Mouse (Mus musculus) liver, postnatal 0 days (tissue): ENCODE results near the gene Acadvl. TPM values are rescaled to one million over a fixed set of nuclear protein-coding genes. Genes with fewer than 3 reads are reported as not detected.

ENCODE experiments used
- ATAC-seq: fragments of 200-750 bp; cut with Nextera tagmentation; 2 replicates; pipeline ENCODE4 v1.8.0; 2017; ENCODE audit warnings: mild to moderate bottlenecking, moderate library complexity
- DNase-seq: peaks from one replicate; pipeline ENCODE4 v3.0.0-alpha.2; 2016
- H3K27ac ChIP-seq: fragments of 300-500 bp; sonication (generic); 2 replicates; pipeline ENCODE4 v1.5.1; 2014; ENCODE audit warnings: antibody characterized with exemption, moderate library complexity, mild to moderate bottlenecking, low read depth
- H3K27me3 ChIP-seq: fragments of 300-500 bp; sonication (generic); 2 replicates; pipeline ENCODE4 v1.6.1; 2014; ENCODE audit warnings: low read length, control low read depth, mixed read lengths; ENCODE audit not compliant: insufficient read depth
- H3K36me3 ChIP-seq: fragments of 300-500 bp; sonication (generic); replicated peaks from 2 replicates; pipeline ENCODE4 v1.6.1; 2014; ENCODE audit warnings: mild to moderate bottlenecking, control low read depth, low read length, moderate library complexity, mixed read lengths; ENCODE audit not compliant: insufficient read depth
- H3K4me1 ChIP-seq: fragments of 300-500 bp; sonication (generic); 2 replicates; pipeline ENCODE4 v1.6.1; 2014; ENCODE audit warnings: antibody characterized with exemption, mild to moderate bottlenecking, control low read depth; ENCODE audit not compliant: insufficient read depth
- H3K4me2 ChIP-seq: fragments of 300-500 bp; sonication (generic); 2 replicates; pipeline ENCODE4 v1.6.1; 2014; ENCODE audit warnings: low read depth, mild to moderate bottlenecking, low read length, moderate library complexity, mixed read lengths
- H3K4me3 ChIP-seq: fragments of 300-500 bp; sonication (generic); 2 replicates; pipeline ENCODE4 v1.5.1; 2014; ENCODE audit warnings: low read depth, low read length
- H3K9ac ChIP-seq: fragments of 300-500 bp; sonication (generic); replicated peaks from 2 replicates; pipeline ENCODE4 v1.6.1; 2014; ENCODE audit warnings: mild to moderate bottlenecking, moderate library complexity
- H3K9me3 ChIP-seq: fragments of 300-500 bp; sonication (generic); 2 replicates; pipeline ENCODE4 v1.6.1; 2016; ENCODE audit warnings: mild to moderate bottlenecking, control low read depth, low read length, mixed read lengths
- CTCF ChIP-seq: sonication (generic); IDR thresholded peaks from 2 replicates; pipeline ENCODE4 v1.5.1; 2016; ENCODE audit warnings: antibody characterized with exemption, low read depth
- EP300 ChIP-seq: IDR thresholded peaks from 2 replicates; pipeline ENCODE4 v1.6.1; 2016; ENCODE audit warnings: antibody characterized with exemption, low read depth, mild to moderate bottlenecking
- WGBS: fragments of 180-500 bp; shearing (Covaris S2); extraction: QIAGEN DNeasy Blood & Tissue Kit; methylation state at CpG from one replicate; pipeline ENCODE4 v1.1.7; 2014; ENCODE audit not compliant: insufficient replicate concordance; 5-methylcytosine and 5-hydroxymethylcytosine counted together
- polyA plus RNA-seq: library from polyadenylated mRNA; unstranded; fragments of >200 nt; fragmentation: Nextera tagmentation; extraction: Ambion mirVana; gene quantifications from 2 replicates; pipeline ENCODE4 v1.2.1, GENCODE M21; 2015

Acadvl gene
- polyA plus RNA-seq, 1 experiment from 2014 or later: 367 TPM

- WGBS: under 1% methylated on average over 48 of the region's 48 CpGs
Observed at GRCm38 (mm10) chr11:70000396-70000898, 14.8 kb downstream of the Acadvl start, which contains the start of gene Dvl2. Gene Dvl2 (plus strand): TSS chr11:70000595.

DNA sequence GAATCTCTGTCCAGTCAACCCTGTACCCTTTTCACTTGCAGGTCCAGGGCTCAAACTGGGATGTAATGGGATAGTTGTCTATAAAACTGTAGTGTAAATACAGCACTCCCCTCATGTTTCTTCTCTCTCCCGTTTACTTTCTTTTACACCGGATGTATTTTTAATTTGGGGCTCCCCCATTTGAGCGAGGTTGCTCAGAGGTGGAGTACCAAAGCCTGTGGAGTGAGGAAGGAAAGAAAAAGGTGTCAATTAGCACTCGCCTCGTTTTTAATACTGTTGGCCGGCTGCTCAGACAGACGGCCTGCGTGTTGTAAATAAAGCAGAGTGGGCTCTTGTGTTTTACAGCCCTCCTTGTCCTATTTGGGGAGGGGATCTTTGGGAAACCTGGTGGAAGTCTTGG lies 15.5 kb downstream of the Acadvl start:
- no peak for ATAC-seq
- Histone ChIP-seq H3K9me3 (no peaks in the 10 kb centered on the region), H3K4me1 (peaks cover 29% of the 10 kb centered on the region), H3K4me3 (no peak overlapping the region), H3K27me3 (no peaks in the 10 kb centered on the region), H3K4me2 (no peak overlapping the region; the same call in 1 of the 2 replicates), H3K36me3 (peaks cover 27% of the 10 kb centered on the region), H3K27ac (0 out of 2 replicates have a peak overlapping the region, but pooled peaks have one; percentile 23), H3K9ac (no peak overlapping the region)
- no peak for DNase-seq
- 77% methylated on average over 8 of the region's 8 CpGs for WGBS
- TF ChIP-seq CTCF (no peak), EP300 (no peak)

More at GRCm38 (mm10) chr11:70000396-70000898, 14.8 kb downstream of the Acadvl start, which contains the start of gene Dvl2:
- Histone ChIP-seq H3K4me1 (peaks cover 25% of the 10 kb centered on the region), H3K27me3 (no peaks in the 10 kb centered on the region), H3K9me3 (no peaks in the 10 kb centered on the region), H3K4me2 (peak within 1 kb of the TSS; percentile 99), H3K9ac (peak within 1 kb of the TSS; percentile 74), H3K27ac (peak within 1 kb of the TSS; percentile 78), H3K36me3 (peaks cover 27% of the 10 kb centered on the region), H3K4me3 (peak within 1 kb of the TSS; percentile 73)
- peak; percentile 40 for ATAC-seq
- TF ChIP-seq CTCF (no peak), EP300 (peak; percentile 38; the same call in 1 of the 2 replicates)
- DNase-seq: peak; percentile 96

DNA sequence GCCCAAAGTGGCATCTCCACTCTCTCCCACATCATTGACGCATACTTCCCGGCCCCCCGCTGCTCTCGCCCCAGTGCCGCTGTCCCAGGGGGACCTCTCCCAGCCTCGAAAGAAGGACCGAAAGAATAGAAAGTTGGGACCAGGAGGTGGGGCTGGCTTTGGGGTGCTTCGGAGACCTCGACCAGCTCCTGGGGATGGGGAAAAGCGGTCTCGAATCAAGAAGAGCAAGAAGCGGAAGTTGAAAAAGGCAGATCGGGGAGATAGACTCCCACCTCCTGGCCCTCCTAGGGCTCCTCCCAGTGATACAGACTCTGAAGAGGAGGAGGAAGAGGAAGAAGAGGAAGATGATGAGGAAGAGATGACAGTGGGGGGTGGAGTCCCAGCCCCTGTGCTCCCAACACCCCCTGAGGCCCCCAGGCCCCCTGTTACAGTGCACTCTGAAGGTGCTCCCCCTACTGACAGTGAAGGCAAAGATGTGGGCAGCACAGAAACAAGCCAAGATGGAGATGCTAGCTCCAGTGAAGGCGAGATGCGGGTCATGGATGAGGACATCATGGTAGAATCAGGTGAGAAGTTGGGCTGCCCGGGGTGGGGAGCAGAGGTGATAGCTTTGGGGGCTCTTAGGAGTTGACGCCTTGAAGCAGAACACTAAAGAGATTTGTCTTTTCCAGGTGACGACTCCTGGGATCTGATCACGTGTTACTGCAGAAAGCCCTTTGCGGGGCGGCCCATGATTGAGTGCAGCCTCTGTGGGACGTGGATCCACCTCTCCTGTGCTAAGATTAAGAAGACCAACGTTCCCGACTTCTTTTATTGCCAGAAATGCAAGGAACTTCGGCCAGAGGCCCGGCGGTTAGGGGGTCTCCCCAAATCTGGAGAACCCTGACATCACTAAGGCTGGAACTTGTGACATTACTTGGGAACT lies 16.4 kb downstream of the Acadvl start:
- no peak overlapping the region for H3K9ac ChIP-seq
- H3K4me3 ChIP-seq: no peak overlapping the region
- TF ChIP-seq EP300 (no peak), CTCF (peak; percentile 51)
- peaks cover 35% of the 10 kb centered on the region for H3K36me3 ChIP-seq
- no peaks in the 10 kb centered on the region for H3K27me3 ChIP-seq
- WGBS: 88% methylated on average over 27 of the region's 27 CpGs
- ATAC-seq (no peak), DNase-seq (no peak)
- H3K27ac ChIP-seq: 0 out of 2 replicates have a peak overlapping the region, but pooled peaks have one; percentile 16
- H3K9me3 ChIP-seq: no peaks in the 10 kb centered on the region
- H3K4me2 ChIP-seq: no peak overlapping the region
- H3K4me1 ChIP-seq: peaks cover 36% of the 10 kb centered on the region

DNA sequence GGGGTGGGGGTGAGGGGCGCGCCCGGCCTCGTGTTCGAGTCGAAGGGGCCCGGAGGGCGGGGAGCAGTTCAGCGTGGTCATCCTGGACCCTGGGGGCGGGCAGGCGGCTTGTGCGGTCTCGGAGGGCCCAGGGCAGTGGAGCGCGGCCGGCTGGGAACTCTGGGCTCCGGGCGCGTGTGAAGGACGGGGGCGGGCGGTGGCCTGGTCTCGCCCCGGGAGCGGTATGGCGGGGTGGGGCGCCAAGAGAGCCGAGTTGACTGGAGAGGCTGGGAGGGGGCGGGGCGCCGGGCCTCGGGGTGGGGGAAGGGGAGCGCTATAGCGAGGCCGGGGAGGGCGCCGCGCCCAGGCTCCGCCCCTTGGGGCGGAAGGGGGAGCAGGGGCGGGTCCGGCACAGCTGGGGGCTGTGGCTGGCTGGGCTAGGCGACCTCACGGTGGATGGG lies 18.1 kb downstream of the Acadvl start:
- TF ChIP-seq EP300 (no peak), CTCF (no peak)
- Histone ChIP-seq H3K9me3 (no peaks in the 10 kb centered on the region), H3K4me3 (peak overlapping the region; percentile 98), H3K27me3 (no peaks in the 10 kb centered on the region), H3K36me3 (peaks cover 40% of the 10 kb centered on the region), H3K9ac (peak overlapping the region; percentile 99), H3K4me2 (peak overlapping the region; percentile 86), H3K27ac (peak overlapping the region; percentile 98), H3K4me1 (peaks cover 39% of the 10 kb centered on the region)
- peak; percentile 61 for ATAC-seq
- peak; percentile 97 for DNase-seq
- WGBS: under 1% methylated on average over 26 of the region's 44 CpGs

GRCm38 (mm10) chr11:69996161-69997061 lies 18.8 kb downstream of the Acadvl start:
- peak overlapping the region; percentile 99 for H3K9ac ChIP-seq
- H3K27me3 ChIP-seq: no peaks in the 10 kb centered on the region
- peak; percentile 14 for ATAC-seq
- TF ChIP-seq EP300: no peak
- TF ChIP-seq CTCF: no peak
- WGBS: under 1% methylated on average over 62 of the region's 66 CpGs
- H3K4me1 ChIP-seq: peaks cover 37% of the 10 kb centered on the region
- H3K27ac ChIP-seq: peak overlapping the region; percentile 98
- no peaks in the 10 kb centered on the region for H3K9me3 ChIP-seq
- peak overlapping the region; percentile 98 for H3K4me3 ChIP-seq
- H3K4me2 ChIP-seq: peak overlapping the region; percentile 86
- peak; percentile 73 for DNase-seq
- H3K36me3 ChIP-seq: peaks cover 40% of the 10 kb centered on the region
